Mouse (Mus musculus): ENCODE data around the gene Sympk.

- no peak for TF ChIP-seq POLR2AphosphoS2 (IDR thresholded peaks at IDR 0.05; ENCODE audit: low read depth, low read length)
- TF ChIP-seq USF1 (IDR thresholded peaks at IDR 0.05; ENCODE audit: low read depth, low read length) = no peak
Observed at GRCm38 (mm10) chr7:18986503-18986902, 37.7 kb upstream of the Sympk start.

All from CH12.LX (cell line).